Mouse (Mus musculus) activated CD4-positive, CD25-positive, alpha-beta regulatory T cell, adult 4 months (primary cell): ENCODE measurements around the gene Gm11541. TPM values are rescaled to one million over a fixed set of nuclear protein-coding genes. Genes with fewer than 3 reads are reported as not detected.
A peak's percentile ranks its signal among the peaks of the same experiment; 100 is the strongest.
"Not testable (repeated sequence)": the region's sequence is repeated elsewhere in the genome, so short reads cannot be mapped to it uniquely, and the experiment has no call there.

ENCODE experiments used
- ATAC-seq: one replicate; pipeline ENCODE4 v1.8.0; 2017
- polyA plus RNA-seq, 2 experiments: library from polyadenylated mRNA; unstranded; fragments of 100-300 nt; shearing (Covaris generic); gene quantifications; one replicate each; pipeline ENCODE4 v1.2.1; 2017

Gene Gm11541
- polyA plus RNA-seq, 2 experiments from 2014 or later, result not detected

DNA sequence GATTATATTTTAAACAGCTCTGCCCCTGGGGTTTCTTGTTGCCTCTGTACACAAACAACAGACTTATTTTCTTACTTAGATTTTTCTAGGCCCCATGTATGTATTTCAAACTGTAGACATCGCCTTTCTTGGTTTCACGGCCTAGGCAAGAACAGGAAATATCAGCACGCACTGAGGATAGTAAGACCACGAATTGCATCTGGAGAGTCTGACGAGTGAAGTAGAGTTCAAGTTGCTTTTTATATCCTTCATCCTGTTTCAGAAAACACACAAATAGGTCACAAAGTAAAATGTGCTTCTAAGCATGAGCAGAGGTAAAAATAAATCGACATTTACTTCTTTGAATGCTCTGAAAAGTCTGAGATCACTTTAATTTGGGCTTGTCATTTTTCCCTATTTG is 8.8 kb downstream of the Gm11541 start:
- no peak for ATAC-seq

DNA sequence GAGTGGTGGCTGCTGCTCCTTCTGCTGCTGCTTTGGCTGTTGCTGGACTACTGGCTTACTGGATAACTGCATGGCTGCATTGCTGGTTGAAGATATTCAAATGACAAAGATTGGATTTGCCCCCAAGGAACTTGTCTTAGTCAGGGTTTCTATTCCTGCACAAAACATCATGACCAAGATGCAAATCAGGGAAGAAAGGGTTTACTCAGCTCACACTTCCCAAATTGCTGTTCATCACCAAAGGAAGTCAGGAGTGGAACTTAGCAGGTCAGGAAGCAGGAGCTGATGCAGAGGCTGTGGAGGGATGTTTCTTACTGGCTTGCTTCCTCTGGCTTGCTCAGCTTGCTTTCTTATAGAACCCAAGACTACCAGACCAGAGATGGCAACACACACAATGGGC is 11.8 kb downstream of the Gm11541 start:
- not testable (repeated sequence) for ATAC-seq

DNA sequence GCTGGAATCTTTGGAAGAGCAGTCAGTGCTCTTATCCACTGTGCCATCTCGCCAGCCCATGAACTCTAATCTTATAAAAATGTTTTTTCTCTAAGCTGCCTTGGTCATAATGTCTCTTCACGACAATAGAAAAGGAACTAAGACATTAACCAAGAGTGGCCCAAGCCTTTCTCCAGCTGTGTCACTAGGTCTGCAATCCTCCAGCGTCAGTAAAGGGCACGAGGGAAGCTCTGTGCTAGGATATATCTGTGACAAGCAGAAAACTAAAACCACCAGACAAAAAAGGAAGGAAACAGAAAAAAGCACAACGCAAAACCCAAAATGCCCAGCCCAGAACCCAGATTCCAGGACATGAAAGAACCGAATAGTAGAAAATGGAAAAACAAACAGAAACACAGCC is 17.1 kb downstream of the Gm11541 start:
- ATAC-seq, result no peak

DNA sequence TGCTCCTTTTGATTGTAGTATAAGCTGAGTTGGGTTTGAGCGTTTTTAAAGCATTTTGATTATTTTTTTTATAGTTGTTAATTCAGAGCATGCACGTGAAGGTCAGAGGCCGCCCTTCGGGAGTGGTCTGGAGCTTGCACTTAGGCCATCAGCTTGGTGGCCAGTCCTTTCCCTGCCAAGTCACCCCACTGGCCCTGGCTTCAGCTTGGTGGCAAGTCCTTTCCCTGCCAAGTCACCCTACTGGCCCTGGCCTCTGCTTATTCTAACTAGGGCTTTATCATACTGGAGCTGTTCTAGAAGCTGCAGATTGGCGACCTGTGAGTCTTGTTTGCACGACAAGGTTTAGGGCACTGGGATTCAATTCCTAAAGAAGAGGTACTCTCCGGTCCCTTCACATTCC is 21.9 kb downstream of the Gm11541 start:
- no peak for ATAC-seq

DNA sequence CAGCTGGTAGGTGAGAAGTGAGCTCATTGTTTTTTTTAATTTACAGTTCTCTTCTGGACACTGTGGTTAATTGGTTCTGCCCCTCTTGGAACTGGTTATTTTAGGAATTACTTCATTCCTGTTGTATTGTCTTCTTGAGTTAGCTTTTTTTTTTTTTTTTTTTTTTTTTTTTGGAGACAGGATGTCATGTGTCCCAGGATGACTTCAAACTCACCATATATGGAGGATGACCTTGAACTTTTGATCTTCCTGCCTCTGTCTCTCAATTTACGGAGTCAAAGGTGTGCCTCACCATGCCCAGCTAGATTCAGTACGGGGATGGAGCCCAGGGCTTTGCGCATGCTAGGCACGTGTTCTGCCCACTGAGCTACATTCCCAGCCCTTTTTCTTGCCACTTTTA is 22.7 kb downstream of the Gm11541 start:
- ATAC-seq, result no peak

DNA sequence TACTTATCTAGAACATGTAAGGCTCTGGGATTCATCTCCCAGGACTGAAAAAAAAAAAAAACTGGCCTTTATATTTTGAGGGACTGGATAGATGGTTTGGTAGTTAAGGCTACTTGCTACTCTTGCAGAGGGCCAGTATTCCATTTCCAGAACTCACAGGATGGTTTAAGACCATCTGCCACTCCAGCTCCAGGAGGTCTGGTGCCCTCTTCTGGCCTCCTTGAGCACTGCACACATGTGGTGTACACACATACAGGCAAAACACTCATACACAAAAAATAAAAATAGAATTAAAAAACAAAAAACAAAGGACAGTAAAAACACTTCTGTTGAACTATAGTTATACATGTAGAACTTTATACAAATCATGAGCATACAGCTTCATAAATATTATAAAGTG is 23.7 kb downstream of the Gm11541 start:
- ATAC-seq, result no peak

DNA sequence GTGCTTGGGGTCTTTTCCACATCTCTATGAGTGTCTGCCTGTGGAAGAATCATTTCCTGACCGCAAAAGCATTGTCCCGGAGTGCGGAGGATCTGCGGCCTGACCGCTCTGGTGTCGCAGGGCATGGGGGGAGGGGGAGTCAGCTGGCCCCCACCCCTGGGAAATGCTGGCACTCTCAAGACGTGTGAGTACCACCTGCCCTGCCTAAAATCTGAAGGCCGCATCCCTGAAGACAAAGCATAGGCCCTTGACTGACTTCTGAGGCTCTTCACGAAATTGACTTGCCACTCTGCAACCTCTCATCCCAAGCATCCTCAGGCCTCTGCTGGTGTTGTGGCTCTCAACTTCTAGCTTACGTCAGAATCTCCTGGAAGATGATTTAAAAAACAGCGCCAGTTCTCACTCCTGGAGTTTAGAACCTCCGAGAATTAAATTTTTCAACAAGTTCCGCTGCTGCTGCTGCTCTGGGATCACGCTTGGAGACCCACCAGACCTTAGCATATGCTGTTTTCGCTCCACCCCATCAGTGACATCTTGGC is 26.6 kb downstream of the Gm11541 start:
- no peak for ATAC-seq

DNA sequence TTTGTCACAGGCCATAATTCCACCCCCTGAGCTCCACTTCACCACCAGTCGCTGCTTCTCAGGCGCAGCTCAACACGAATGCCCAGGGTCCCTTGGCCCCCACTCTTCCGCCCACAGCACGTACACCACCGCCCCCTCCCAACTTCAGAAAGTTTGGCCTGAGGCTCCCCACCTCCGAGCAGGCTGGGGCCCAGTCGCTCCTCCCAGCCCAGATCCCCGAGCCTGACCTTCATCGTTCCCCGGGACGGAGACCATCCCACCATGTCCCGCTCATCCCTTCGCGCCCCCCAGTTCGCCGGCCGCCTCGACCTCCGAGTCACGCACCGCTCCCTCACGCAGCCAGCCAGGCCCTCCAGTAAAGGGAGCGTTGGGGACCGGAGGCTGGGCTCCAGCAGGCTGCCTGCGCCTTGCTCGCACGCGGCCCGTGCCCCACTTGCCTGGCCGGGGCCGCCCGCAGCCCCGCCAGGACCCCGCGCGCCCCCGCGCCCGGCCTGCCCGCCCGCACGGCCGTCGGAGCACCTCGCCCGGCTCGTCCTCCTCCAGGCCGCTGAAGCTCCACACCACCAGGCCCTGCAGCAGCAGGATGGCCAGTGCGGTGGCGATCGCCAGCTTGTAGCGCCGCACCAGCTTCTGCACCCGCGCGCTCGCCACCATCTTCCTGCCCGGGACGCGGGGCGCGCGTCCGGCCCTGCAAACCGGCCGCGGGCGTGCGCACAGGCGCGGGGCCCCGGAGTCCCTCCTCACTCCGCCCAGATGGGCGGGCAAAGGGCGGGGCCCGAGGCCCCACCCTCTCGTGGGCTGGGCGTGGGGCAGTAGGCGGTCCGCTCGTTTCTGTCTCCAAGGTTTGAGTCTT is 27.3 kb downstream of the Gm11541 start, which contains the start of gene Xylt2:
Xylt2 (minus strand) TSS at position 762 of the 853 bp plus-strand sequence.
- ATAC-seq, result peak; percentile 93

DNA sequence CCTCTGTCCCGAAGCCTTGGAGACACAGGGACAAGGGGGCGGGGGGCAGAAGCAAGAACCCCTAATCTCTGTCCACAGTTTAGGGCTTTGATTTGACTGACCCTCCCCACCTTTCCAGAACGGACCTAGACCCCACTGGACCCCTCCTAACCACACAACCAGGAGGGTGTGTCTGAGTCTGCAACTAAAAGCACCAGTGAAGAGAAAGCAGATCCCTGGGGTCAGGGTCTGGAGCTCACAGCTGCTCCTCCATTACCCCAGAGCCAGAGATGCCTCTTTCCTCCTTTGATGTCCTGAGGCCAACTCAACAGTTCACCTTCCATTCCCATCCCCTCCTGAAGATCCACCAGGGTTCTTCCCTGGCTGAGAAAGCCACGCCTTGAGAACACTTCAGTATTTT is 28.0 kb downstream of the Gm11541 start:
- no peak for ATAC-seq

DNA sequence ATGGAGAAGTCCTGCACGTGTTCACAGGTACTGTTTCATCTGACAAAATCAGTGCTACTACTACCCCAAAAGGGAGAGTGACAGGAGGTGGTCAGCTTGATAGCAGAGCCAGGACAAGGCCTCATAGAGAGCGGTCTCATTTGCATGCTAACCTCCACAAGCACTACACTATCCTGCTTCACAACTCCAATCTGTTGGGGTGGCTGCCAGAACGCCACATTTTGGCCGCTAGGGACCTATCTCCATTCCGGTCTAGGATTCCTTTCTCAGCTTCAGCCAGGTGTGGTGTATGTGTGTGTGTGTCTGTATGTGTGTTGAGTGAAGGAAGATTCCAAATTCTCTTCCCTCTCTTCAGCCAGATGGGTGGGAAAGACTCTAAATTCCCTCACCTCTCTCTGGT is 28.9 kb downstream of the Gm11541 start:
- no peak for ATAC-seq

DNA sequence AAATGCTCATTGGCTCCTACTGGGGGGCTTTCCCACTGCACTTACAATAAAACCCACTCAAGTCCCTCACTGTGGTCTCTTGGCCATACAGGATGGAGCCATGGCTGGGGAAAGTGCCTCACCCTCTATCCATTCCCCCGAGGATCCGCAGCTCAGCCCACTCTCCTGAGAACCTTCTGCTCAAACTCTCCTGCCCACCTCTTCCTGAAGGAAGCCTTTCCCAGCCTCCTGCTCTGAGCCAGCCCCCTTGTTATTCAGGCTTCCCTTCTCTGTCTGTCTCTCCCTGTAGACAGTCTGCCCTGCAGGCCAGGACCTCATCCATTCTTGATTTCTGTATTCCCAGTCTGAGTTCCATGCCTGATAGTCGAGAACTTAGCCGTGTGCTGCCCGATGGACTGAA is 29.3 kb downstream of the Gm11541 start:
- no peak for ATAC-seq

DNA sequence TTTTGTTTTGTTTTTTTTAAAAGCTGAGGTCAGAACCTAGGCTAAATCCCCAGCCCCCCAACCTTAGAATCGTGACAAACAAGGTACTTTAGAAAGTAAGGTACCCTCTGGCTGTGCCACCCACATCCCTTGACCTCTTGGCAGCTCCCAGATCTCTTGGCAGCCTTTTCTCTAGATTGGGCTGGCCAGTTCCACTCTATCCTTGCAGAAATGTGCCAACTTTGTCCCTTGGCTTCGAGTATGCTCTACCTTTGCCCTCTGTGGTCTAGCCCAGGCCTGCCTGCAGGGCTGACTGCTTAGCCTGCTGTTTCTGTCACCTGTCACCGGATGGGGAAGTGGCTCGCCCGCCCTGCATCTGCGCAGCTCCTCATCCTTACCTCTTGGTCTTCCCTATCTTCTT is 39.0 kb downstream of the Gm11541 start:
- no peak for ATAC-seq

DNA sequence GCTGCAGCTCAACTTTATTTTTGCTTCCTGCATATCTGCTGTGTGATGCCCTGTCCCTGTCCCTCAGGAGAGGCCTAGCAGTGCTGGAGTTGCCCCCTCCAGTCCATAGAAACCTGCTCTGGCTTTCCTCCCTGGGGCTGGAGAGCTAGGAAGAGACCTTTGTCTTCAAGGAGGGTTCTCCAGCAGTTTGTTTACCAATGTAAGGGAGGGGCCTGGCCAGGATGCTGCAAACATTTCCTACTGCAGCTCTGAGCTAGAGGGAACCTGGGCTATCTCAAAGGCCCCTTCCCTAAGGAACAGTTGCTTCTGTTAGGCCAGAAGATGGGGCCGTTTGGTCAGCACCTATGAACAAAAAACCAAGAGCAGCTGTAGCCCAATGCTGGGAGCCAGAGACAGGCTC is 43.0 kb downstream of the Gm11541 start:
- ATAC-seq, result no peak

DNA sequence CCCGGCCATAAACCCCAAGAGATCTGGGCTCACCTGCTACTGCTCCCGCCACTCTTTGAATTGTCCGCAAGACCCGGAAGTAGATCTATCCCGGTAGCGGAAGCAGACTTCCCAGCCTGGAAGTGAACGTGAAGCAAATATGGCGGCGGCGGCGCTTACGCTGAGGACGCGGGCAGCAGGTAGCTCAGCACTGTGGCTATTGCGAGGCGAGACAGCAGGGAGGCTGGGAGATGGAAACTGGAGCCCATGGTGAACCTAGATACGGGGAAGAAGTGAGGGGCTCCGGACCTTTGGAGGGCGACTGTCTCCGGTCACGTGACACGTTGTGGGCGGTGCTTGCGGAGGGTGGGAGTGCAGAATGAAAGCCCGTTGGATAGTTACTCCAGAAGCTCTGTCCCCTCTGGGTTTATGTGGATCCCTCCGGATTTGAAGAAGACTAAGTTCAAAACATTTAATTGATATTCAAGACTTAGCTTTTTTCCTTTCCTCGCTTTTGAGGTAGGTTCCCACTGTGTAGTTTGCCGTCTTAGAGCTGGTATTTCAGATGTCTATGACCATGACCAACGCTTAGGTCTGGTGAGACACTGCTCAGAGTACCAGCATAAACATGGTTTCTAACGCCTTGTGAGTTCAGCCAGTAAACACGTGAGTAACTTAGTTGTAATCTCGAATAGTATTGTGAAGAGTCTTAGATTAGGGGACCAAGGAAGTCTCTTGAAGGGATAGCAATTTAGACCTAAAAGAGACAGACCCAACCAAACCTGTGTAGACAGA is 50.4 kb downstream of the Gm11541 start, which contains the start of the genes Mrpl27 and Eme1:
Mrpl27 (plus strand) TSS at position 105 of the 774 bp plus-strand sequence.
Eme1 (minus strand) TSS at position 302 of the 774 bp plus-strand sequence.
- ATAC-seq, result peak; percentile 87

DNA sequence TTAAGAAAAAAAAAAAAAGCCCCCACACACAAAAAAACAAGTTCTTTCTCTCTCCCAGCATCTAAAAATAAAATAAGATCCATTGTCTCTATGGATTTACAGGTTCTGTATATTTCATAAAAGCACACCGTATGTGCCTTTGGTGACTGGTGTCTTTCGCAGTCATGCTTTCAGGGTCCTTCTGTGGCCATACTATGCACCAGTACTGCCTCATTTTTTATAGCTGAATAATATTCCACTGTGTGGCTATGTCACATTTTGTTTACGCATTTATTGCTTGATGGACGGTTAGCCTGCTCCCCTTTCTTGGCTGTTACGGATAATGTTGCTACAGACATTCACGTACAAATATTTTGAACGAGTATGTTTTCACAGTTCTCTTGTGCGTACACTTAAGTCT is 51.3 kb downstream of the Gm11541 start:
- no peak for ATAC-seq

DNA sequence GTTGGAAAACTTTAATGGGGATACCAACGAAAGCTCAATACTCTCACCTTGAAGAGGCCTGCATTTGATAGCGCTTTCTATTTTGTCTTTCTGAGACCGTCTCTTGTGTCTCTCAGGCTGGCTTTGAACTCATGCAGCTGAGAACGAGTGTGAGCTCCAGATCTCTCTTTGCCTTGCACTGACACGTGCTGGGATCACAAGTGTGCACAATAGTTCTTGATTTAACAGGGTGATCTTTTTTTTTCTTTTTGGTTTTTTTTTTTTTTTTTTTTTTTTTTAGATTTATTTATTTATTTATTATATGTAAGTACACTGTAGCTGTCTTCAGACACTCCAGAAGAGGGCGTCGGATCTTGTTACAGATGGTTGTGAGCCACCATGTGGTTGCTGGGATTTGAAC is 53.1 kb downstream of the Gm11541 start:
- ATAC-seq, result not testable (repeated sequence)

DNA sequence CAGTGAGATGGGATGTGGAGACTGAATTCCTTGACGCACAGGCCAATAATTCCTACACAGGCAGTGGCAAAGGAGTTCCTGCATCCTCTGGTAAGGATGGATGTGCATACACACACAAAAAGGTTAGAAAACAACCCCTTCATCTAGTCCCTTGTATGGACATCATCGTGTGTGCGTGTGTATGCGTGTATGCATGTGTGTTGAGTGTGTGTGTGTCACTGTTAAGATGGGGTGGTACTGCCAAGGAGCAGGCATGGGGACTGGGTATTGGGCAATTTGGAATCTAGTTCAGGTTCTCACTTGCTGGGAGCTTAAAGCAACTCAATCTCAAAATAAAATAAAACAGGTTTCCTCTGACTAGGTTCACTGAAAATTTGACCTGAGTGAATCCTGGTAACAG is 57.8 kb downstream of the Gm11541 start:
- no peak for ATAC-seq

Other genes starting within 250 kb of the Gm11541 start
- not detected for gene Cacna1g, start 230.3 kb downstream of the Gm11541 start, polyA plus RNA-seq
- not detected for gene Spata20, start 218.3 kb downstream of the Gm11541 start, polyA plus RNA-seq
- gene Epn3, start 204.5 kb downstream of the Gm11541 start, polyA plus RNA-seq, result not detected
- gene Mycbpap, start 182.8 kb downstream of the Gm11541 start, polyA plus RNA-seq, result not detected
- gene Rsad1, start 155.2 kb downstream of the Gm11541 start, polyA plus RNA-seq, result 1 to 10 TPM in 1 of 2 experiments, under 1 TPM in 1; 0.90 to 1.4 TPM
- gene Chad, start 139.5 kb downstream of the Gm11541 start, polyA plus RNA-seq, result under 1 TPM in 1 of 2 experiments, not detected in 1; 0.38 TPM
- 1 to 10 TPM; 1.9 to 2.3 TPM for gene Acsf2, start 102.6 kb downstream of the Gm11541 start, polyA plus RNA-seq
- 10 to 100 TPM in 1 of 2 experiments, 1 to 10 TPM in 1; 9.9 to 12.9 TPM for gene Lrrc59, start 74.7 kb downstream of the Gm11541 start, polyA plus RNA-seq
- 10 to 100 TPM; 75.2 to 93.7 TPM for gene Mrpl27, start 50.7 kb downstream of the Gm11541 start, polyA plus RNA-seq
- 1 to 10 TPM; 2.6 to 4.4 TPM for gene Eme1, start 50.5 kb downstream of the Gm11541 start, polyA plus RNA-seq
- 1 to 10 TPM; 5.6 to 6.0 TPM for gene Xylt2, start 27.0 kb downstream of the Gm11541 start, polyA plus RNA-seq
- gene Cdc34b, start 37.3 kb upstream of the Gm11541 start, polyA plus RNA-seq, result not detected
- not detected for gene Tmem92, start 78.2 kb upstream of the Gm11541 start, polyA plus RNA-seq
- gene Col1a1, start 231.7 kb upstream of the Gm11541 start, polyA plus RNA-seq, result under 1 TPM; 0.10 to 0.61 TPM